Mouse (Mus musculus) megakaryocyte, embryonic 14.5 days (primary cell): Measurements from ENCODE around the gene Arnt2.

Experiments used
- FLI1 ChIP-seq: IDR thresholded peaks from 2 replicates; pipeline ENCODE4 v1.6.1; 2012; ENCODE audit warnings: low read length, inconsistent platforms, mixed read lengths
- GATA1 ChIP-seq: IDR thresholded peaks from 3 replicates; pipeline ENCODE4 v1.6.1; 2012; ENCODE audit warnings: mixed read lengths, low read length, inconsistent platforms, borderline replicate concordance

- TF ChIP-seq GATA1 (no peak), FLI1 (no peak)
Observed at GRCm38 (mm10) chr7:84333996-84334395, 76.0 kb downstream of the Arnt2 start.
